Mouse (Mus musculus) lung, embryonic 15.5 days (tissue): Measurements from ENCODE around the gene Desi2. TPM values are rescaled to one million over a fixed set of nuclear protein-coding genes. Genes with fewer than 3 reads are reported as not detected.
"Not testable (repeated sequence)": the region's sequence is repeated elsewhere in the genome, so short reads cannot be mapped to it uniquely, and the experiment has no call there.

ENCODE experiments used
- ATAC-seq: fragments of 200-750 bp; cut with Nextera tagmentation; 2 replicates; pipeline ENCODE4 v1.8.0; 2017; ENCODE audit warnings: moderate number of reproducible peaks, borderline replicate concordance; ENCODE audit not compliant: low FRiP score, low TSS enrichment; ENCODE audit errors: extremely low read depth
- H3K27ac ChIP-seq: fragments of 300-500 bp; sonication (generic); 2 replicates; pipeline ENCODE4 v1.5.1; 2015; ENCODE audit warnings: moderate library complexity, mild to moderate bottlenecking, inconsistent platforms
- H3K27me3 ChIP-seq: fragments of 300-500 bp; sonication (generic); 2 replicates; pipeline ENCODE4 v1.6.1; 2015; ENCODE audit warnings: inconsistent platforms
- H3K36me3 ChIP-seq: fragments of 300-500 bp; sonication (generic); 2 replicates; pipeline ENCODE4 v1.6.1; 2015; ENCODE audit warnings: inconsistent platforms
- H3K4me1 ChIP-seq: fragments of 300-500 bp; sonication (generic); 2 replicates; pipeline ENCODE4 v1.6.1; 2015; ENCODE audit warnings: inconsistent platforms
- H3K4me2 ChIP-seq: fragments of 300-500 bp; sonication (generic); 2 replicates; pipeline ENCODE4 v1.6.1; 2015; ENCODE audit warnings: inconsistent platforms, mild to moderate bottlenecking, moderate library complexity
- H3K4me3 ChIP-seq: fragments of 300-500 bp; sonication (generic); 2 replicates; pipeline ENCODE4 v1.5.1; 2015; ENCODE audit warnings: mild to moderate bottlenecking, inconsistent platforms
- H3K9ac ChIP-seq: fragments of 300-500 bp; sonication (generic); 2 replicates; pipeline ENCODE4 v1.6.1; 2015; ENCODE audit warnings: inconsistent platforms
- H3K9me3 ChIP-seq: fragments of 300-500 bp; sonication (generic); 2 replicates; pipeline ENCODE4 v1.6.1; 2016; ENCODE audit warnings: inconsistent platforms
- WGBS: fragments of 180-500 bp; shearing (Covaris S2); methylation state at CpG from one replicate; pipeline ENCODE4 v1.1.7; 2015; 5-methylcytosine and 5-hydroxymethylcytosine counted together
- polyA plus RNA-seq: library from polyadenylated mRNA; unstranded; fragments of >200 nt; fragmentation: Nextera tagmentation; extraction: Ambion mirVana; gene quantifications from 2 replicates; pipeline ENCODE4 v1.2.1, GENCODE M21; 2015

Desi2 gene
- polyA plus RNA-seq, 1 experiment from 2014 or later: 20.7 TPM

- Histone ChIP-seq H3K4me3 (no peak overlapping the region), H3K36me3 (no peaks in the 10 kb centered on the region), H3K27me3 (no peaks in the 10 kb centered on the region), H3K27ac (no peak overlapping the region), H3K4me2 (no peak overlapping the region), H3K9me3 (no peaks in the 10 kb centered on the region), H3K4me1 (no peaks in the 10 kb centered on the region), H3K9ac (no peak overlapping the region)
- no peak for ATAC-seq
- 62% methylated on average over 6 of the region's 6 CpGs for WGBS
These were observed 83.4 kb downstream of the Desi2 start for GRCm38 (mm10) chr1:178270635-178271034.

DNA sequence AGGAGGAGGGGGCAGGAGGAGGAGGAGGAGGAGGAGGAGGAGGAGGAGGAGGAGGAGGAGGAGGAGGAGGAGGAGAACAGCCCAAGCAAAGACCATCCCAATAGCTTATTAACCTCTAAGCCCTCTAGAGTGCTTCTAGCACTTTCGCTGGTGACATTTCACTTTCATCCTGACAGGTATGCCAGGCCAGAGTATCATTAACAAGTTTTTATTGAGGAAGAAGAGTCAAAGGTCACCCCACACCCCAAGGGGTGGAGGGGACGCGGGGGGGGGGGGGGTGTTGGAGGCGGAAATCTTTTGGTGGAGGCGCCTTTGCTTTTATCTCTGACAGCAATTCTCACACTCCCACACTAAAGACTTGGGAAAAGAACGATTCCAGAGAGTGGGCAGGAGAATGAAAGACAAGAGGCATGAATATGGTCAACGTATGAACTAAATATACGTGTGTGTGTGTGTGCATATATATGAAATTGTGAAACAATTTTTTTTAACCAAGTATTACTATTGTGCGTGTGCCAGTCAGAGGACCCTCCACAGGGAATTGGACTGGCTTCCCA, 88.0 kb downstream of the Desi2 start:
- peak overlapping the region; percentile 68; the same call in 1 of the 2 replicates for H3K4me3 ChIP-seq

DNA sequence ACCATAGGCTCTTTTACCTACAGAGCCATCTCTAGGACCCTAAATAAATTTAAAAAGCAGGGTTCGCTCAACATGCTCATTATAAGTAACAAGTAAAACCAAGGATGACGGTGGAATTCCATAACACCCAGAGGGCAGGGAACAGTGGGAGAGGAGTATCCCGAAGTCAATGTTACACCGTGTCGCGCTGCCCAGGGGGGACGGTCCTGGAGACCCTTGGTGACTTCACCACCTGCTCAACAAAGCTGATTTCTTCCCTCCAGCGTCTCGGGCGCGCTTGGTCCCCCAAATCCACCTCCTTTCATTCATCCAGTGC, 88.5 kb downstream of the Desi2 start:
- no peaks in the 10 kb centered on the region for H3K36me3 ChIP-seq
- H3K4me1 ChIP-seq: no peaks in the 10 kb centered on the region; the same call in 1 of the 2 replicates
- WGBS: 7% methylated on average over 11 of the region's 11 CpGs
- H3K4me2 ChIP-seq: peak overlapping the region; percentile 92
- ATAC-seq: peak; percentile 11; the same call in 1 of the 2 replicates
- no peaks in the 10 kb centered on the region for H3K27me3 ChIP-seq
- H3K9me3 ChIP-seq: no peaks in the 10 kb centered on the region
- no peak overlapping the region for H3K27ac ChIP-seq
- H3K4me3 ChIP-seq: peak overlapping the region; percentile 68
- H3K9ac ChIP-seq: peak overlapping the region; percentile 76

More for the DNA sequence above, 88.0 kb downstream of the Desi2 start:
- no peaks in the 10 kb centered on the region for H3K9me3 ChIP-seq
- H3K27ac ChIP-seq: no peak overlapping the region
- no peak overlapping the region for H3K9ac ChIP-seq
- no peaks in the 10 kb centered on the region for H3K27me3 ChIP-seq
- H3K4me1 ChIP-seq: no peaks in the 10 kb centered on the region; the same call in 1 of the 2 replicates
- 31% methylated on average over 9 of the region's 9 CpGs for WGBS
- peak overlapping the region; percentile 92 for H3K4me2 ChIP-seq
- H3K36me3 ChIP-seq: no peaks in the 10 kb centered on the region
- ATAC-seq: no peak

- peak overlapping the region; percentile 68 for H3K4me3 ChIP-seq
- H3K4me1 ChIP-seq: no peaks in the 10 kb centered on the region; the same call in 1 of the 2 replicates
- under 1% methylated on average over 64 of the region's 87 CpGs for WGBS
- peak overlapping the region; percentile 55 for H3K27ac ChIP-seq
- peak; percentile 90 for ATAC-seq
- H3K27me3 ChIP-seq: no peaks in the 10 kb centered on the region
- peak overlapping the region; percentile 76 for H3K9ac ChIP-seq
- H3K36me3 ChIP-seq: no peaks in the 10 kb centered on the region
- no peaks in the 10 kb centered on the region for H3K9me3 ChIP-seq
- H3K4me2 ChIP-seq: peak overlapping the region; percentile 92
These were observed 89.1 kb downstream of the Desi2 start for GRCm38 (mm10) chr1:178276054-178276911.

DNA sequence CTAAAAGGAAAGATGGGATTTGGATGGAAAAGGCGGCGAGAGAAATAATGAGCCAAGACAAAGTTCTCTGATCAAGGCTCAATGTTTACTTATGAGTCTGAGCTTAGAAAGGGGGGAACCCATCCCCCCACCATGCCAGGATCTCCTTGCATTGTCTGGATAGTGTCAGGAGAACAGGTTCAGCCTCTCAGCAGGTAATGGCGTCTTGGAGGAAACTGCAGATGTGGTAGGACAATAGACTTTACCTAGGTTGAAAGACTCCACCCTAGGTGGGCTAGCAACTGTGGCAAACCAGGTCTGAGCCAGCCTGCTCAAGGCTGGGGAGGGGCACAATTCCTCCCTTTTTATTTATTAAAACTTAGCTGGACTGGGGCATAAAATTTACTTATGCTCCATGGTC, 96.1 kb downstream of the Desi2 start:
- 86% methylated on average over 3 of the region's 3 CpGs for WGBS
- not testable (repeated sequence) for H3K4me1 ChIP-seq, H3K27me3 ChIP-seq, H3K9ac ChIP-seq, ATAC-seq, H3K4me2 ChIP-seq, H3K4me3 ChIP-seq, H3K27ac ChIP-seq, H3K9me3 ChIP-seq, H3K36me3 ChIP-seq

- Histone ChIP-seq H3K27me3 (no peaks in the 10 kb centered on the region), H3K9me3 (no peaks in the 10 kb centered on the region), H3K36me3 (no peaks in the 10 kb centered on the region), H3K4me3 (no peak overlapping the region), H3K27ac (no peak overlapping the region), H3K9ac (no peak overlapping the region), H3K4me2 (no peak overlapping the region), H3K4me1 (no peaks in the 10 kb centered on the region)
- ATAC-seq: no peak
- WGBS: 69% methylated on average over 2 of the region's 2 CpGs
These were observed 96.9 kb downstream of the Desi2 start for GRCm38 (mm10) chr1:178283946-178284720.

DNA sequence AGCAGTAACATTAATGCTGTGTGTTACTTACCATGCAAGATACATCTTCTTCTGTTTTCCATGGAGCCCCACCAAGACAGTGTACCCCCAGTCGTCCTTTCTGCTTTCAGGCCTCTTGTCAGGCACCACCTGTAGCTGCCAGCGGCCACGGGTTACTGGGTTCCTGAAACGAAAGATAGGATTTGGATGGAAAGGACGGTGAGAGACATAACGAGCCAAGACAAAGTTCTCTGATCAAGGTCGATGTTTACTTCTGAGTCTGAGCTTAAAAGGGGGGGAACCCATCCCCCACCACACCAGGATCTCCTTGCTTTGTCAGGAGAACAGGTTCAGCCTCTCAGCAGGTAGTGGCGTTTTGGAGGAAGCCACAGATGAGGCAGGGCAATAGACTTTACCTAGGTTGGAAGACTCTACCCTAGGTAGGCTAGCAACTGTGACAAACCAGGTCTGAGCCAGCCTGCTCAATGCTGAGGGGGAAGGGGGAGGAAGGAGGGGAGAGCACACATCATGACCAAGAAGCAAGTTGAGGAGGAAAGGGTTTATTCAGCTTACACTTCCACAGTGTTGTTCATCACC, 100.5 kb downstream of the Desi2 start:
- ATAC-seq: no peak
- no peak overlapping the region for H3K27ac ChIP-seq
- H3K4me1 ChIP-seq: no peaks in the 10 kb centered on the region
- no peak overlapping the region for H3K9ac ChIP-seq
- 38% methylated on average over 8 of the region's 8 CpGs for WGBS
- H3K4me2 ChIP-seq: no peak overlapping the region
- no peak overlapping the region for H3K4me3 ChIP-seq
- H3K36me3 ChIP-seq: no peaks in the 10 kb centered on the region
- no peaks in the 10 kb centered on the region for H3K9me3 ChIP-seq
- no peaks in the 10 kb centered on the region for H3K27me3 ChIP-seq

DNA sequence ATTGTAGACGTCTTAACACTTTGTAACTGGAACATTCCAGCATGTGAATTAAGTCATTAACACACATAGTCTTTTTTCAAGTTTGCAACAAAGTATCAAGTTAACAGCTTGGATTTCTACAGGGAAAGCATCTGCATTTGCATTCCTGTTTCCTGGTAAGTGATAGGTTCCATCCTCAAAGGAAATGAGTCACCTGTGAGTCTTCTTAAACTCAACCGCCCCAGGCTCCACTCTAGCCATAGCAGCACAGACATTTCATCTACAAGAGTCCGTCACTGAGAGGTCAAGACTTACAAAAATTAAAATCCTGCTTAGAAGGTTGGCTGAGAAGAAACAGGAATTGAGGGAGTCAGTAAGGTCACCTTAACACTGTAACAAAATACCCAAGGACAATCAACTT, 104.5 kb downstream of the Desi2 start:
- Histone ChIP-seq H3K36me3 (no peaks in the 10 kb centered on the region), H3K9ac (no peak overlapping the region), H3K4me1 (no peaks in the 10 kb centered on the region), H3K27ac (no peak overlapping the region), H3K9me3 (no peaks in the 10 kb centered on the region), H3K27me3 (no peaks in the 10 kb centered on the region), H3K4me3 (no peak overlapping the region), H3K4me2 (no peak overlapping the region)
- 72% methylated on average over 3 of the region's 3 CpGs for WGBS
- no peak for ATAC-seq

DNA sequence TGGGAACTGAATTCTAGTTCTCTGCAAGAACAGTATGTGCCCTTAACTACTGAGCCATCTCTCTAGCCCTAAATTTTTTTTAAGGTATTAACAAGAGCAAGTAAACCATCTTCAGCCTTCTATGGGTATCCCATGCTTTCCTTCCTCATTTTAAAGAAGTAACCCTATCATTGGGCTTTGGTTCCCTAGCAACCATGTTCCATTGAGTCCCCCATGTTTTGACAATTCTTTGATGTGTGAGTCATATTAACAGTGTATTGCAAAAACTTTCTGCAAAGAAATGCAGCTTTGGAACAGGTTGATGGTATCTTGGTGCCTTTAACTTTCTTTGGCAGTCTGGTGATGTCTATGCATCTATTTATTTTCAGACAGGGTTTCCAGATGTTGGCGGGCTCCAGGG, 106.8 kb downstream of the Desi2 start:
- no peak overlapping the region for H3K9ac ChIP-seq
- H3K4me2 ChIP-seq: no peak overlapping the region
- H3K36me3 ChIP-seq: no peaks in the 10 kb centered on the region
- no peaks in the 10 kb centered on the region for H3K4me1 ChIP-seq
- H3K27me3 ChIP-seq: no peaks in the 10 kb centered on the region
- WGBS: 81% methylated on average over 1 of the region's 1 CpGs
- no peak overlapping the region for H3K27ac ChIP-seq
- no peak for ATAC-seq
- no peak overlapping the region for H3K4me3 ChIP-seq
- H3K9me3 ChIP-seq: no peaks in the 10 kb centered on the region

DNA sequence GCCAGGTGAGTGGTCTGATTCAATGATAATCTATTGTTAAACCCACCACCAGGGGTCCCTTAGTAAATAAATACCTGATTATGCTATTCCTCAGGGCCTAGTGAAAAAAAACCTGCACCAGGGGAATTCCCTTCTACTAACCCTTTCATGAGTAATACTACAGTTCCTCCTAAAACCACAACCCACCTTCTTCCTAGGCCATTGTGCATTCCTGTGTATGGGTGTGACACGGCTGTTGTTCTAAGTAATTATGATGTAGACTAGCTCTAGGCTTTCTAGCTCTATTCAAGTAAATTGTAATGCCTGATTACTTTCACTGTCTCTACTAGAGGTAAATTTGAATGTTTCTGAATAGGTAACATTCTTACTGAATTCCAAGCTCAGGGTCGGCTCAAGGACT, 114.0 kb downstream of the Desi2 start:
- not testable (repeated sequence) for H3K27me3 ChIP-seq, H3K9ac ChIP-seq, H3K36me3 ChIP-seq, H3K9me3 ChIP-seq, ATAC-seq, H3K4me2 ChIP-seq, H3K4me1 ChIP-seq, H3K27ac ChIP-seq, H3K4me3 ChIP-seq
- 90% methylated on average over 2 of the region's 2 CpGs for WGBS

GRCm38 (mm10) chr1:178303425-178303824, 116.2 kb downstream of the Desi2 start:
- H3K4me3 ChIP-seq: no peak overlapping the region
- no peaks in the 10 kb centered on the region for H3K4me1 ChIP-seq
- 24% methylated on average over 3 of the region's 3 CpGs for WGBS
- ATAC-seq: peak; percentile 48; the same call in 1 of the 2 replicates
- no peak overlapping the region for H3K4me2 ChIP-seq
- no peak overlapping the region for H3K9ac ChIP-seq
- no peaks in the 10 kb centered on the region for H3K27me3 ChIP-seq
- H3K27ac ChIP-seq: no peak overlapping the region
- H3K9me3 ChIP-seq: no peaks in the 10 kb centered on the region
- no peaks in the 10 kb centered on the region for H3K36me3 ChIP-seq
